Mouse (Mus musculus): ENCODE data around the gene Zfp605. TPM values are rescaled to one million over a fixed set of nuclear protein-coding genes. Genes with fewer than 3 reads are reported as not detected.
"Not testable (repeated sequence)": the region's sequence is repeated elsewhere in the genome, so short reads cannot be mapped to it uniquely, and the experiment has no call there.

The Zfp605 gene
- 6.0 and 7.9 TPM in 2 replicates for polyA plus RNA-seq (2016; fragmentation: Nextera tagmentation; extraction: Ambion mirVana)

GRCm38 (mm10) chr5:110109991-110110441 lies at the start of gene Zfp605:
Gene Zfp605 (plus strand): TSS chr5:110110092.
- WGBS = under 1% methylated on average over 12 of the region's 12 CpGs
- H3K27ac ChIP-seq (replicated peaks) = peak within 1 kb of the TSS; percentile 90
- no peaks in the 10 kb centered on the region for H3K9me3 ChIP-seq (replicated peaks)

GRCm38 (mm10) chr5:110072413-110072812 lies 37.5 kb upstream of the Zfp605 start, which contains the start of gene Gm17655:
Gene Gm17655 (minus strand): TSS chr5:110072513.
- not testable (repeated sequence) for H3K27ac ChIP-seq (replicated peaks); H3K27me3 ChIP-seq (ENCODE audit: low read depth, poor library complexity, severe bottlenecking); H3K4me3 ChIP-seq; DNase-seq (ENCODE audit: low spot score); H3K4me1 ChIP-seq; H3K36me3 ChIP-seq
- 94% methylated on average over 2 of the region's 2 CpGs for WGBS
- peaks cover 32% of the 10 kb centered on the region for H3K9me3 ChIP-seq (replicated peaks)

More at GRCm38 (mm10) chr5:110109991-110110441, at the start of gene Zfp605:
- DNase-seq (ENCODE audit: low spot score) = peak; percentile 86
- Histone ChIP-seq H3K36me3 (peaks cover 51% of the 10 kb centered on the region), H3K4me1 (peaks cover 22% of the 10 kb centered on the region), H3K4me3 (peak within 1 kb of the TSS; percentile 77), H3K27me3 (ENCODE audit: low read depth, poor library complexity, severe bottlenecking) (no peaks in the 10 kb centered on the region)

GRCm38 (mm10) chr5:110082961-110083360 lies 26.9 kb upstream of the Zfp605 start:
- Histone ChIP-seq H3K27me3 (ENCODE audit: low read depth, poor library complexity, severe bottlenecking) (no peaks in the 10 kb centered on the region), H3K4me1 (no peaks in the 10 kb centered on the region), H3K9me3 (replicated peaks) (peaks cover 57% of the 10 kb centered on the region), H3K4me3 (no peak overlapping the region), H3K27ac (replicated peaks) (no peak overlapping the region), H3K36me3 (peaks cover 15% of the 10 kb centered on the region)
- no peak for DNase-seq (ENCODE audit: low spot score)
- 77% methylated on average over 4 of the region's 4 CpGs for WGBS

GRCm38 (mm10) chr5:110086161-110086866 lies 23.6 kb upstream of the Zfp605 start:
- WGBS = 42% methylated on average over 14 of the region's 14 CpGs
- peaks cover 25% of the 10 kb centered on the region; the same call in 1 of the 2 replicates for H3K9me3 ChIP-seq (replicated peaks)

GRCm38 (mm10) chr5:110091546-110091945 lies 18.3 kb upstream of the Zfp605 start:
- Histone ChIP-seq H3K36me3 (no peaks in the 10 kb centered on the region), H3K4me3 (no peak overlapping the region), H3K9me3 (replicated peaks) (no peaks in the 10 kb centered on the region), H3K4me1 (peaks cover 10% of the 10 kb centered on the region), H3K27me3 (ENCODE audit: low read depth, poor library complexity, severe bottlenecking) (no peaks in the 10 kb centered on the region), H3K27ac (replicated peaks) (no peak overlapping the region)
- WGBS = 76% methylated on average over 2 of the region's 2 CpGs
- no peak for DNase-seq (ENCODE audit: low spot score)

More at GRCm38 (mm10) chr5:110086161-110086866, 23.6 kb upstream of the Zfp605 start:
- Histone ChIP-seq H3K4me1 (no peaks in the 10 kb centered on the region), H3K27me3 (ENCODE audit: low read depth, poor library complexity, severe bottlenecking) (no peaks in the 10 kb centered on the region), H3K27ac (replicated peaks) (no peak overlapping the region), H3K36me3 (no peaks in the 10 kb centered on the region), H3K4me3 (no peak overlapping the region)
- DNase-seq (ENCODE audit: low spot score) = no peak

GRCm38 (mm10) chr5:110094030-110094846 lies 15.7 kb upstream of the Zfp605 start, which contains the start of gene Gm35315:
Gene Gm35315 (minus strand): TSS chr5:110094420.
- peak within 1 kb of the TSS; percentile 91 for H3K27ac ChIP-seq (replicated peaks)
- 2% methylated on average over 25 of the region's 25 CpGs for WGBS
- H3K27me3 ChIP-seq (ENCODE audit: low read depth, poor library complexity, severe bottlenecking) = no peaks in the 10 kb centered on the region; the same call in 1 of the 2 replicates
- H3K36me3 ChIP-seq = no peaks in the 10 kb centered on the region
- peaks cover 13% of the 10 kb centered on the region for H3K4me1 ChIP-seq
- peak; percentile 87 for DNase-seq (ENCODE audit: low spot score)
- H3K9me3 ChIP-seq (replicated peaks) = no peaks in the 10 kb centered on the region
- peak within 1 kb of the TSS; percentile 66 for H3K4me3 ChIP-seq

- Histone ChIP-seq H3K36me3 (no peaks in the 10 kb centered on the region), H3K9me3 (replicated peaks) (no peaks in the 10 kb centered on the region), H3K27ac (replicated peaks) (peak overlapping the region; percentile 91), H3K4me1 (peaks cover 19% of the 10 kb centered on the region), H3K27me3 (ENCODE audit: low read depth, poor library complexity, severe bottlenecking) (no peaks in the 10 kb centered on the region; the same call in 1 of the 2 replicates), H3K4me3 (peak overlapping the region; percentile 66)
- no peak for DNase-seq (ENCODE audit: low spot score)
- 8% methylated on average over 4 of the region's 4 CpGs for WGBS
These were observed 15.1 kb upstream of the Zfp605 start for GRCm38 (mm10) chr5:110094847-110095213.

GRCm38 (mm10) chr5:110098991-110099477 lies 10.9 kb upstream of the Zfp605 start:
- Histone ChIP-seq H3K36me3 (peaks cover 20% of the 10 kb centered on the region), H3K4me1 (peaks cover 42% of the 10 kb centered on the region), H3K4me3 (no peak overlapping the region), H3K27me3 (ENCODE audit: low read depth, poor library complexity, severe bottlenecking) (peaks cover 24% of the 10 kb centered on the region), H3K9me3 (replicated peaks) (no peaks in the 10 kb centered on the region; the same call in 1 of the 2 replicates), H3K27ac (replicated peaks) (no peak overlapping the region)
- DNase-seq (ENCODE audit: low spot score) = no peak
- WGBS = 29% methylated on average over 1 of the region's 1 CpGs

- H3K27ac ChIP-seq (replicated peaks) = no peak within 1 kb of the TSS
- peaks cover 29% of the 10 kb centered on the region for H3K36me3 ChIP-seq
- DNase-seq (ENCODE audit: low spot score) = no peak
- peaks cover 24% of the 10 kb centered on the region for H3K27me3 ChIP-seq (ENCODE audit: low read depth, poor library complexity, severe bottlenecking)
- peaks cover 38% of the 10 kb centered on the region for H3K4me1 ChIP-seq
- no peaks in the 10 kb centered on the region; the same call in 1 of the 2 replicates for H3K9me3 ChIP-seq (replicated peaks)
- 5% methylated on average over 25 of the region's 25 CpGs for WGBS
- peak within 1 kb of the TSS; percentile 50 for H3K4me3 ChIP-seq
These were observed 10.0 kb upstream of the Zfp605 start, which contains the start of gene Plcxd1 for GRCm38 (mm10) chr5:110099656-110100580. Gene Plcxd1 (plus strand): TSS chr5:110099969.

GRCm38 (mm10) chr5:110100921-110101631 lies 8.8 kb upstream of the Zfp605 start:
- 2% methylated on average over 33 of the region's 37 CpGs for WGBS
- Histone ChIP-seq H3K9me3 (replicated peaks) (no peaks in the 10 kb centered on the region; the same call in 1 of the 2 replicates), H3K36me3 (peaks cover 41% of the 10 kb centered on the region), H3K4me3 (peak overlapping the region; percentile 50), H3K27ac (replicated peaks) (peak overlapping the region; percentile 9; the same call in 1 of the 2 replicates), H3K4me1 (peaks cover 36% of the 10 kb centered on the region), H3K27me3 (ENCODE audit: low read depth, poor library complexity, severe bottlenecking) (peaks cover 24% of the 10 kb centered on the region)
- no peak for DNase-seq (ENCODE audit: low spot score)

- Histone ChIP-seq H3K27ac (replicated peaks) (no peak overlapping the region; the same call in 1 of the 2 replicates), H3K4me1 (peaks cover 43% of the 10 kb centered on the region)
- peak; percentile 41 for DNase-seq (ENCODE audit: low spot score)
These were observed 8.1 kb upstream of the Zfp605 start for GRCm38 (mm10) chr5:110101716-110102347.

More at GRCm38 (mm10) chr5:110101716-110102347, 8.1 kb upstream of the Zfp605 start:
- no peaks in the 10 kb centered on the region; the same call in 1 of the 2 replicates for H3K9me3 ChIP-seq (replicated peaks)
- peaks cover 24% of the 10 kb centered on the region for H3K27me3 ChIP-seq (ENCODE audit: low read depth, poor library complexity, severe bottlenecking)
- WGBS = 23% methylated on average over 34 of the region's 34 CpGs
- H3K4me3 ChIP-seq = peak overlapping the region; percentile 50
- H3K36me3 ChIP-seq = peaks cover 47% of the 10 kb centered on the region
